Mouse (Mus musculus) heart, embryonic 13.5 days (tissue): Measurements from ENCODE around the gene Pagr1a. TPM values are rescaled to one million over a fixed set of nuclear protein-coding genes. Genes with fewer than 3 reads are reported as not detected.

Experiments
- ATAC-seq: fragments of 200-750 bp; cut with Nextera tagmentation; 2 replicates; pipeline ENCODE4 v1.8.0; 2017; ENCODE audit warnings: moderate TSS enrichment; ENCODE audit not compliant: insufficient number of reproducible peaks, low FRiP score, low TSS enrichment; ENCODE audit errors: extremely low read depth
- H3K27ac ChIP-seq: fragments of 300-500 bp; sonication (generic); replicated peaks from 2 replicates; pipeline ENCODE4 v1.5.1; 2015; ENCODE audit warnings: moderate library complexity, mild to moderate bottlenecking, inconsistent platforms
- H3K27me3 ChIP-seq: fragments of 300-500 bp; sonication (generic); replicated peaks from 2 replicates; pipeline ENCODE4 v1.6.1; 2015; ENCODE audit warnings: mild to moderate bottlenecking, inconsistent platforms
- H3K36me3 ChIP-seq: fragments of 300-500 bp; sonication (generic); 2 replicates; pipeline ENCODE4 v1.6.1; 2015; ENCODE audit warnings: mild to moderate bottlenecking, inconsistent platforms
- H3K4me1 ChIP-seq: fragments of 300-500 bp; sonication (generic); 2 replicates; pipeline ENCODE4 v1.6.1; 2015; ENCODE audit warnings: inconsistent platforms
- H3K4me2 ChIP-seq: fragments of 300-500 bp; sonication (generic); 2 replicates; pipeline ENCODE4 v1.6.1; 2015; ENCODE audit warnings: inconsistent platforms, mild to moderate bottlenecking, moderate library complexity
- H3K4me3 ChIP-seq: fragments of 300-500 bp; sonication (generic); 2 replicates; pipeline ENCODE4 v1.5.1; 2015; ENCODE audit warnings: moderate library complexity, mild to moderate bottlenecking, inconsistent platforms
- H3K9ac ChIP-seq: fragments of 300-500 bp; sonication (generic); 2 replicates; pipeline ENCODE4 v1.6.1; 2015; ENCODE audit warnings: inconsistent platforms, mild to moderate bottlenecking, moderate library complexity
- H3K9me3 ChIP-seq: fragments of 300-500 bp; sonication (generic); 2 replicates; pipeline ENCODE4 v1.6.1; 2016; ENCODE audit warnings: inconsistent platforms
- WGBS: fragments of 180-500 bp; shearing (Covaris S2); methylation state at CpG from one replicate; pipeline ENCODE4 v1.1.7; 2015; ENCODE audit warnings: mixed read lengths; 5-methylcytosine and 5-hydroxymethylcytosine counted together
- microRNA-seq: library from miRNA; unstranded; fragments of <30 nt; microRNA quantifications from one replicate; pipeline ENCODE4, GENCODE M21; 2016
- polyA plus RNA-seq: library from polyadenylated mRNA; unstranded; fragments of >200 nt; fragmentation: Nextera tagmentation; extraction: Ambion mirVana; gene quantifications from 2 replicates; pipeline ENCODE4 v1.2.1, GENCODE M21; 2015

Pagr1a gene
- polyA plus RNA-seq, 1 experiment from 2014 or later, result 55.6 TPM

DNA sequence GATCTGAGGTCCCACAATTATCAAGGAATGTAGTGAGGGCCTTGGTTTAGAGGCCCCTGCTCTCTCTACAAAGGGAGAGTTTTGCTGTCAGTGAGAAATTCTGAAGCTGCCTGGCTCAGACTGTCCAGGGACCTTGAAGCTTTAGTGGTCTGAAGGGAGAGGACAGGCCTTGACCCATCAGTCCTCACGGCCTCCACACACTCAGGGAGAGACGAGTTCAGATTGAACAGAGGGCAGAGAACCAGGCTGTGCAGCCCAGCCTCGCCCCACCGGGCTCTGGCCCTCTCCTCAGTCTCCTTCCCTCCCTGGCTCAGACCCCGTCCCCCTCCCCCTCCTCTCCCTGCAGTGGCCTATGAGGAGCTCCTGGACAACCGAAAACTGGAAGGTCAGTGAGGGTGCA, 49.8 kb downstream of the Pagr1a start:
- H3K27me3 ChIP-seq, result peaks cover 24% of the 10 kb centered on the region
- no peaks in the 10 kb centered on the region for H3K36me3 ChIP-seq
- no peak overlapping the region for H3K9ac ChIP-seq
- peaks cover 5% of the 10 kb centered on the region; the same call in 1 of the 2 replicates for H3K4me1 ChIP-seq
- no peak overlapping the region for H3K4me3 ChIP-seq
- no peak for ATAC-seq
- no peak overlapping the region for H3K27ac ChIP-seq
- H3K4me2 ChIP-seq, result no peak overlapping the region
- no peaks in the 10 kb centered on the region for H3K9me3 ChIP-seq
- 65% methylated on average over 6 of the region's 6 CpGs for WGBS

DNA sequence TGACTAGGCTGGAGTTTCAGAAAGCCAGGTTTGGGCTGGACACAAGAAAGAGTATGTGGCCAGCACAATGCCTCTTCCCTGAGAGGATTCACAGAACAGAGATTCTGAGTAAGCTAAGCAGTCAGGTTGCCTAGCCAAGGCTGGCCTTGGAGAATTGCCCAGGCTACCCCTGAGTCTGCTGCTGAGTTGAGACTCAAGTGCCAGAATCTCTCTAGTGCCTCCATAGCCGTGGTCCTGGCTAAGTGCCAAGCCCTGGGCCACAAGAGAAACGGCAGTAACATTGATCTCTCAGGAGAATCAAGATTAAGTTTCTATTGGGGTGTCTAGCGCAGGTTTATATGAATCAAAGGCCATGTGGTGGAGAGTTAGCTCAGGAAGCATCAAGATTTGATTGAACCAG, 51.6 kb downstream of the Pagr1a start:
- Histone ChIP-seq H3K36me3 (no peaks in the 10 kb centered on the region), H3K4me2 (no peak overlapping the region), H3K4me3 (no peak overlapping the region), H3K9ac (no peak overlapping the region), H3K27me3 (peaks cover 39% of the 10 kb centered on the region), H3K27ac (no peak overlapping the region), H3K4me1 (peaks cover 5% of the 10 kb centered on the region; the same call in 1 of the 2 replicates), H3K9me3 (no peaks in the 10 kb centered on the region)
- WGBS, result 45% methylated on average over 3 of the region's 3 CpGs
- no peak for ATAC-seq

Small RNA genes lying within 50 kb of the gene (microRNA-seq; reads per million reads assigned to microRNA genes)
- gene Gm44343, result not detected

Other genes starting within 250 kb of the Pagr1a start
- gene Ypel3, start 240.4 kb downstream of the Pagr1a start, polyA plus RNA-seq, result 79.1 and 86.2 TPM in 2 replicates
- 0.32 and 0.33 TPM in 2 replicates for gene Tbx6, start 235.9 kb downstream of the Pagr1a start, polyA plus RNA-seq
- 151 and 166 TPM in 2 replicates for gene Ppp4c, start 224.9 kb downstream of the Pagr1a start, polyA plus RNA-seq
- 0.29 and 0.32 TPM in 2 replicates for gene Fam57b, start 219.7 kb downstream of the Pagr1a start, polyA plus RNA-seq
- not detected in 2 replicates for gene 4930451I11Rik, start 185.7 kb downstream of the Pagr1a start, polyA plus RNA-seq
- 0.15 and 0.17 TPM in 2 replicates for gene Doc2a, start 169.9 kb downstream of the Pagr1a start, polyA plus RNA-seq
- gene Hirip3, start 155.4 kb downstream of the Pagr1a start, polyA plus RNA-seq, result 18.8 and 23.1 TPM in 2 replicates
- 55.6 and 55.8 TPM in 2 replicates for gene Ino80e, start 155.0 kb downstream of the Pagr1a start, polyA plus RNA-seq
- gene Taok2, start 132.6 kb downstream of the Pagr1a start, polyA plus RNA-seq, result 31.8 and 32.1 TPM in 2 replicates
- 20.4 and 21.5 TPM in 2 replicates for gene Tmem219, start 94.4 kb downstream of the Pagr1a start, polyA plus RNA-seq
- gene Kctd13, start 88.5 kb downstream of the Pagr1a start, polyA plus RNA-seq, result 13.1 and 14.0 TPM in 2 replicates
- gene Asphd1, start 67.8 kb downstream of the Pagr1a start, polyA plus RNA-seq, result 0.20 TPM in 2 replicates
- gene Sez6l2, start 66.8 kb downstream of the Pagr1a start, polyA plus RNA-seq, result 0.19 and 0.73 TPM in 2 replicates
- gene Cdipt, start 41.4 kb downstream of the Pagr1a start, polyA plus RNA-seq, result 69.5 and 79.9 TPM in 2 replicates
- 0.59 and 1.7 TPM in 2 replicates for gene Cdiptos, start 41.3 kb downstream of the Pagr1a start, polyA plus RNA-seq
- 11.2 and 11.9 TPM in 2 replicates for gene Mvp, start 2.7 kb downstream of the Pagr1a start, polyA plus RNA-seq
- gene Pagr1b, start 868 bp downstream of the Pagr1a start, polyA plus RNA-seq, result 0.38 and 0.44 TPM in 2 replicates
- gene Gm42742, start 3.7 kb upstream of the Pagr1a start, polyA plus RNA-seq, result 13.8 and 25.7 TPM in 2 replicates
- gene Prrt2, start 3.9 kb upstream of the Pagr1a start, polyA plus RNA-seq, result 1.6 TPM in 2 replicates
- 31.0 and 34.5 TPM in 2 replicates for gene Maz, start 9.7 kb upstream of the Pagr1a start, polyA plus RNA-seq
- 72.4 and 79.2 TPM in 2 replicates for gene Kif22, start 25.1 kb upstream of the Pagr1a start, polyA plus RNA-seq
- gene Zg16, start 70.0 kb upstream of the Pagr1a start, polyA plus RNA-seq, result not detected in 2 replicates
- 1.0 and 1.1 TPM in 2 replicates for gene AI467606, start 74.0 kb upstream of the Pagr1a start, polyA plus RNA-seq
- gene Qprt, start 104.9 kb upstream of the Pagr1a start, polyA plus RNA-seq, result 3.2 and 4.7 TPM in 2 replicates
- gene Spn, start 120.5 kb upstream of the Pagr1a start, polyA plus RNA-seq, result 0.13 and 0.36 TPM in 2 replicates
- 42.1 TPM in 2 replicates for gene Cd2bp2, start 178.7 kb upstream of the Pagr1a start, polyA plus RNA-seq
- gene Tbc1d10b, start 191.1 kb upstream of the Pagr1a start, polyA plus RNA-seq, result 18.0 and 18.2 TPM in 2 replicates
- 17.0 and 24.9 TPM in 2 replicates for gene Mylpf, start 191.5 kb upstream of the Pagr1a start, polyA plus RNA-seq
- 21.4 and 24.1 TPM in 2 replicates for gene Zfp553, start 215.7 kb upstream of the Pagr1a start, polyA plus RNA-seq
- 23.1 and 23.2 TPM in 2 replicates for gene Sept1, start 215.8 kb upstream of the Pagr1a start, polyA plus RNA-seq
- 32.6 and 32.9 TPM in 2 replicates for gene Zfp771, start 226.9 kb upstream of the Pagr1a start, polyA plus RNA-seq
- 161 and 179 TPM in 2 replicates for gene Dctpp1, start 243.4 kb upstream of the Pagr1a start, polyA plus RNA-seq